8 mouse cellular contexts compared by ENCODE assay signal in the genomic region with DNA sequence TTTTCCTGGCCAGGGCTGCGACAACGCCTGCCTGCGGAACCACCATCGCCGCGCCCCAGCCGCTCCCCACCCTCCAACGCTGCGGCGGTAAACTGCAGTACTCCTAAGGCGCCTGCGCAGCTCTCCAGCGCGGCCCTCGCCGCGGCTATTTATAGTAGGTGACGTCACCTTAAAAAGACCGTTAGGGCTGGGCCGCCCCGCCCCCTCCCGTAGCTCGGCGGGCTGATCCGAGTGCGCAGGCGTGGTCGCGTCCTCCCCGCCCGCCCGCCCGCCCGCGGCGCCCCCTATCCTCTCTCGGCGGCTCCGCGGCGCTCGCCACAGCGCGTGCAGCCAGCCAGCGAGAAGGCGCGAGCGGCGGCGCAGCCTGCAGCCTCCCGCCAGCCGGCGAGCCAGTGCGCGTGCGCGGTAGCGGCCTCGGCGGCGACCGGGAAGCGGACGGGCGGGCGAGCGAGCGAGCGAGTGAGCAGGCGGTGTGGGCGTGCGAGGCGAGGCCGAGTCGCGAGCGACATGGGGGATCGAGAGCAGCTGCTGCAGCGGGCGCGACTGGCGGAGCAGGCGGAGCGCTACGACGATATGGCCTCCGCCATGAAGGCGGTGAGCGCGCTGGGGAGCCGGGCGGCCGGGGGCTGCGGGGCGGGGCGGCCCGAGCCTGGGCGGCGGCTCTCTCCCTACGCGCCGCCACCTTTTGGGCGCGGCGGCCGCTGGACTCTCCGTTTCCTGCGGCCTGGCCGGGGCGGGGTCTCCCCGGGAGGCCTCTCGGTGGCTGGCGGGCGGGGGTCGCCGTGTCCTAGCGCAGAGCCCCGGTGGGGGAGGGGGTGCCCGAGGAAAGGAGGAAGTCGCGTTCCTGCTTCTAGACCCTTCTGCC. TPM values are rescaled to one million over a fixed set of nuclear protein-coding genes. Genes with fewer than 3 reads are reported as not detected.
DNase-seq lines count a peak whose midpoint lies in the region; ATAC-seq and TF ChIP-seq lines count a peak whose summit lies in the region.

A gene (plus strand): TSS at position 256 of the 865 bp plus-strand sequence.

- DNase-seq in forebrain, embryonic 14.5 days (ENCODE audit: low spot score): peak; percentile 99
- DNase-seq in heart, postnatal 14 days: peak; percentile 97 to 98
- DNase-seq in layer of hippocampus, adult 11-12 months (ENCODE audit: low spot score): peak; percentile 98
- DNase-seq in lung, adult 18-20 months: peak; percentile 96 to 97
- peak; percentile 96 for DNase-seq in testis, postnatal 14 days (ENCODE audit: low spot score)

- H3K4me1 ChIP-seq in ES-Bruce4 (ENCODE audit: control insufficient read depth, insufficient read depth, low read length): peaks cover 3% of the 10 kb centered on the region
- peaks cover 20% of the 10 kb centered on the region for H3K4me1 ChIP-seq in forebrain, embryonic 14.5 days (ENCODE audit: control insufficient read depth, insufficient read depth, low read length)
- peaks cover 48% of the 10 kb centered on the region for H3K4me1 ChIP-seq in neural tube, embryonic 15.5 days

- peak within 1 kb of the TSS; percentile 95 for H3K27ac ChIP-seq in ES-Bruce4 (ENCODE audit: insufficient read depth, low read length)
- peak within 1 kb of the TSS; percentile 99 for H3K27ac ChIP-seq in forebrain, embryonic 14.5 days (ENCODE audit: low read depth, low read length)
- H3K27ac ChIP-seq in neural tube, embryonic 15.5 days (replicated peaks): peak within 1 kb of the TSS; percentile 99

- peak; percentile 44 for TF ChIP-seq POLR2A in ES-Bruce4 (IDR thresholded peaks at IDR 0.05; ENCODE audit: insufficient read depth, low read length)

- H3K4me3 ChIP-seq in ES-Bruce4 (ENCODE audit: low read depth, low read length): peak within 1 kb of the TSS; percentile 93
- H3K4me3 ChIP-seq in forebrain, embryonic 14.5 days (ENCODE audit: low read depth, low read length): peak within 1 kb of the TSS; percentile 81
- H3K4me3 ChIP-seq in neural tube, embryonic 15.5 days (replicated peaks): peak within 1 kb of the TSS; percentile 72

- TF ChIP-seq CTCF in ES-Bruce4 (IDR thresholded peaks at IDR 0.05; ENCODE audit: low read depth, low read length): no peak

- no peaks in the 10 kb centered on the region for H3K27me3 ChIP-seq in ES-Bruce4 (ENCODE audit: control insufficient read depth, insufficient read depth, low read length, poor library complexity, severe bottlenecking)
- no peaks in the 10 kb centered on the region for H3K27me3 ChIP-seq in forebrain, embryonic 14.5 days (replicated peaks; ENCODE audit: control insufficient read depth, insufficient read depth, low read length)
- H3K27me3 ChIP-seq in neural tube, embryonic 15.5 days (replicated peaks): no peaks in the 10 kb centered on the region

- intact Hi-C loops in heart, postnatal 14 days (cut with DNase I): loop anchor here (5.0 kb wide), 1 partner anchor 156 kb away; a partner anchor contains a TSS

- peak within 1 kb of the TSS; percentile 88 for H3K4me2 ChIP-seq in forebrain, embryonic 14.5 days (ENCODE audit: low read length)
- peak within 1 kb of the TSS; percentile 79 for H3K4me2 ChIP-seq in neural tube, embryonic 15.5 days

- peak within 1 kb of the TSS; percentile 86 for H3K9ac ChIP-seq in ES-Bruce4 (ENCODE audit: low read depth, poor library complexity, severe bottlenecking)
- H3K9ac ChIP-seq in forebrain, embryonic 14.5 days (ENCODE audit: low read length): peak within 1 kb of the TSS; percentile 96
- peak within 1 kb of the TSS; percentile 98 for H3K9ac ChIP-seq in neural tube, embryonic 15.5 days (replicated peaks)

- peak; percentile 83 for ATAC-seq in cerebellum, adult (ENCODE audit: insufficient number of reproducible peaks, low FRiP score, low TSS enrichment)
- peak; percentile 96 for ATAC-seq in forebrain, embryonic 14.5 days
- peak; percentile 96 for ATAC-seq in neural tube, embryonic 15.5 days (ENCODE audit: low FRiP score)

- WGBS in forebrain, embryonic 14.5 days: under 1% methylated on average over 103 of the region's 121 CpGs
- under 1% methylated on average over 100 of the region's 121 CpGs for WGBS in neural tube, embryonic 15.5 days

- TF ChIP-seq EP300 in ES-Bruce4 (IDR thresholded peaks at IDR 0.05; ENCODE audit: insufficient read depth, low read depth, low read length): no peak

- no peaks in the 10 kb centered on the region for H3K9me3 ChIP-seq in ES-Bruce4 (replicated peaks; ENCODE audit: control insufficient read depth, insufficient read depth, low read length, poor library complexity, severe bottlenecking)
- H3K9me3 ChIP-seq in forebrain, embryonic 14.5 days (replicated peaks; ENCODE audit: control insufficient read depth, low read length): no peaks in the 10 kb centered on the region
- no peaks in the 10 kb centered on the region for H3K9me3 ChIP-seq in neural tube, embryonic 15.5 days (replicated peaks)

- peaks cover 19% of the 10 kb centered on the region for H3K36me3 ChIP-seq in ES-Bruce4 (ENCODE audit: control insufficient read depth, insufficient read depth, low read length, poor library complexity, severe bottlenecking)
- peaks cover 17% of the 10 kb centered on the region for H3K36me3 ChIP-seq in forebrain, embryonic 14.5 days (ENCODE audit: control insufficient read depth, insufficient read depth, low read length)
- 0 out of 2 replicates have a peak, but pooled peaks cover 3% of the 10 kb centered on the region for H3K36me3 ChIP-seq in neural tube, embryonic 15.5 days

RNA-seq across cellular contexts. Expression of the gene that starts here (rescaled TPM):
- polyA plus RNA-seq in ES-Bruce4 (2011; ENCODE audit: insufficient read depth, insufficient read length, low read depth, missing spikeins): 309 and 334 TPM in 2 replicates
- polyA plus RNA-seq in forebrain, embryonic 14.5 days (2014; fragmentation: Nextera tagmentation; extraction: Ambion mirVana): 521 and 612 TPM in 2 replicates
- 100 to 1,000 TPM; 104 to 126 TPM for total RNA-seq in heart, postnatal 14 days (2021)
- 862 and 927 TPM in 2 replicates for polyA plus RNA-seq in neural tube, embryonic 15.5 days (2015; fragmentation: Nextera tagmentation; extraction: Ambion mirVana)

Comparison
In these comparisons a context has a peak if more than half of its experiments do, and no peak if none do; other contexts are left out.
1. Peak in every context shown above with its lines: DNase-seq, ATAC-seq, H3K4me3 ChIP-seq and H3K27ac ChIP-seq.